Mouse (Mus musculus) erythroblast, embryonic 14.5 days (primary cell): ENCODE results near the gene Zfp318.

Source experiments
- GATA1 ChIP-seq: IDR thresholded peaks from 2 replicates; pipeline ENCODE4 v1.6.1; 2012; ENCODE audit warnings: low read length, inconsistent platforms, mixed read lengths
- TAL1 ChIP-seq: IDR thresholded peaks from 3 replicates; pipeline ENCODE4 v1.6.1; 2012; ENCODE audit warnings: low read length, inconsistent platforms, mixed read lengths

DNA sequence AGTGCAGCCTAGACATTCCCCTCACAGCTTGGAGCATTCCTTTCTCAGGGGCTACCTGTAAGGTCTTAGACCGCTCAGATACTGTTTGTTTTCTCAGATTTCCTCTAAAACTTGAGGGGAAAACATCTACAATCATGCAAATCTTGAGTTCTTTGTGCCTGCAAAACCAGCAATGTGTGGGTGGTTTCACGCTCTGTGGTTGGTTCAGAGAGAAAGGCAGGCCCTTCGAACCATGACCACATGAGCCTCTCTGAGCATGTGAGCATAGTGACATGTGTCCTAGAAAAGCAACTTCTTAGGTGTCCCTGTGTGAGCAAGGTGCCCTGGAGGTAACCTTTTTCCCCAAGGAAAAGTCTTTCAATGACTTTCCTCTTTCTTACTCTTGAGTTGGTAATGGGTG, 5.0 kb upstream of the Zfp318 start:
- TF ChIP-seq TAL1 (no peak), GATA1 (no peak)
